Mouse (Mus musculus) G1E (cell line): ENCODE data around the gene Ndufaf4. TPM values are rescaled to one million over a fixed set of nuclear protein-coding genes. Genes with fewer than 3 reads are reported as not detected.
"Not testable (repeated sequence)": the region's sequence is repeated elsewhere in the genome, so short reads cannot be mapped to it uniquely, and the experiment has no call there.

Source experiments
- ATAC-seq: 2 replicates; pipeline ENCODE4 v1.8.0; 2016; ENCODE audit warnings: mild to moderate bottlenecking; ENCODE audit not compliant: insufficient number of reproducible peaks, poor library complexity, low FRiP score, severe bottlenecking; ENCODE audit errors: extremely low read depth
- DNase-seq: peaks from one replicate; pipeline ENCODE4 v3.0.0; 2012; ENCODE audit warnings: low spot score
- H3K27me3 ChIP-seq: 2 replicates; pipeline ENCODE4 v1.6.1; 2012; ENCODE audit warnings: mild to moderate bottlenecking, low read length, inconsistent platforms; ENCODE audit not compliant: insufficient read depth
- H3K36me3 ChIP-seq: replicated peaks from 2 replicates; pipeline ENCODE3; 2012; ENCODE audit warnings: mild to moderate bottlenecking, inconsistent platforms
- H3K4me1 ChIP-seq: 2 replicates; pipeline ENCODE4 v1.6.1; 2012; ENCODE audit warnings: low read depth, low read length, inconsistent platforms, mixed read lengths; ENCODE audit not compliant: insufficient read depth
- H3K4me3 ChIP-seq: 2 replicates; pipeline ENCODE4 v1.5.1; 2012; ENCODE audit warnings: low read depth, mild to moderate bottlenecking, inconsistent platforms, low read length, moderate library complexity, mixed read lengths
- H3K9me3 ChIP-seq: replicated peaks from 2 replicates; pipeline ENCODE4 v1.6.1; 2012; ENCODE audit warnings: inconsistent platforms
- CTCF ChIP-seq: IDR thresholded peaks from 2 replicates; pipeline ENCODE4 v1.5.1; 2012; ENCODE audit warnings: low read depth, low read length, inconsistent platforms, mixed read lengths
- GATA1 ChIP-seq: IDR thresholded peaks from 2 replicates; pipeline ENCODE4 v1.6.1; 2012; ENCODE audit warnings: borderline replicate concordance, low read length, inconsistent platforms, mixed read lengths
- GATA2 ChIP-seq: IDR thresholded peaks from 2 replicates; pipeline ENCODE4 v1.6.1; 2012; ENCODE audit warnings: low read depth, low read length, inconsistent platforms, borderline replicate concordance
- POLR2AphosphoS5 ChIP-seq: IDR thresholded peaks from 2 replicates; pipeline ENCODE4 v1.6.1; 2012; ENCODE audit warnings: low read depth, low read length, inconsistent platforms; ENCODE audit not compliant: insufficient replicate concordance
- TAL1 ChIP-seq: conservative IDR thresholded peaks from 2 replicates; pipeline ENCODE4 v1.6.1; 2012; ENCODE audit warnings: low read depth, low read length, inconsistent platforms, mixed read lengths
- polyA plus RNA-seq: library from polyadenylated mRNA; stranded (reverse); fragments of >175 nt; gene quantifications from 2 replicates; pipeline ENCODE4 v1.2.3, GENCODE M21; 2012
- total RNA-seq, 2 experiments: library from RNA; stranded (forward) in 1 of 2; stranded (reverse) in 1 of 2; fragments of 200-1000 nt in 1 of 2; fragments of >200 nt in 1 of 2; fragmentation: Nextera tagmentation in 1 of 2; gene quantifications; 2 replicates each; pipeline ENCODE4 v1.2.3; 2014 to 2017

The Ndufaf4 gene
- 23.3 and 33.0 TPM in 2 replicates for total RNA-seq (2014; fragmentation: Nextera tagmentation)
- 31.0 and 35.2 TPM in 2 replicates for total RNA-seq (2017)
- polyA plus RNA-seq = 14.6 and 15.4 TPM in 2 replicates

DNA sequence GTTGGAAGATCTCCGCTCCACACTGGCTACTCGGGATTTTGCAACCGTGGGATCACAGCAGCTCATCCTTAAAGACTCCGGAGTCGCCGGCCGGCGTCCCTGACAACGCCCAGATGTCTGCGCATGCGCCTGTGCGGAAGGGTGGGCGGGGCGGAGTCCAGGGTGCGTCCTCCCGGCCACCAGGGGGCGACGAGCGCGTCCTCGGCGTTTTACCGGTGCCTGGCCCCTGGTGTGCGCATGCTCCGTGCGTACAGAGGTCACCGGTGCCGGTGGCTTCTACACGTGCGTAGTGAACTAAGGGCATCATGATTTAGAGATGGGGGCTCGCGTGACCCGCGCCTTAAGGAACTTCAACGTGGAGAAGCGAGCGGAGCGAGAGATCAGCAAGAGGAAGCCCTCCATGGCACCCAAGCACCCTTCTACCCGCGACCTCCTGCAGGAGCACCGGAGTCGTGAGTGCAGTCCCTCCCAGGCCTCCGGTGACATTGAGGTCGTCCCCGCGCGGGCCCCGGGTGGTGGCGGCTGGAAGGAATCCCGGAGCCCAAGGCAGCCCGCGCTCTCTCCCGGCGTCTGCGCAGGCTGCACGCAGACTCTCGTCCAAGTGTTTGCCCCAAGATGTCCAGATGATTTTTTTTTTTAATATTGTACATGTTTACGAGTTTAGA lies at the start of gene Ndufaf4:
TSS of gene Ndufaf4 (plus strand) at position 233 of the 665 bp plus-strand sequence.
- Histone ChIP-seq H3K4me3 (peak within 1 kb of the TSS; percentile 88), H3K4me1 (peaks cover 5% of the 10 kb centered on the region), H3K27me3 (no peaks in the 10 kb centered on the region), H3K9me3 (no peaks in the 10 kb centered on the region), H3K36me3 (peaks cover 19% of the 10 kb centered on the region)
- DNase-seq (peak; percentile 77), ATAC-seq (peak; percentile 82)
- TF ChIP-seq GATA1 (no peak), GATA2 (no peak), CTCF (peak; percentile 78)

DNA sequence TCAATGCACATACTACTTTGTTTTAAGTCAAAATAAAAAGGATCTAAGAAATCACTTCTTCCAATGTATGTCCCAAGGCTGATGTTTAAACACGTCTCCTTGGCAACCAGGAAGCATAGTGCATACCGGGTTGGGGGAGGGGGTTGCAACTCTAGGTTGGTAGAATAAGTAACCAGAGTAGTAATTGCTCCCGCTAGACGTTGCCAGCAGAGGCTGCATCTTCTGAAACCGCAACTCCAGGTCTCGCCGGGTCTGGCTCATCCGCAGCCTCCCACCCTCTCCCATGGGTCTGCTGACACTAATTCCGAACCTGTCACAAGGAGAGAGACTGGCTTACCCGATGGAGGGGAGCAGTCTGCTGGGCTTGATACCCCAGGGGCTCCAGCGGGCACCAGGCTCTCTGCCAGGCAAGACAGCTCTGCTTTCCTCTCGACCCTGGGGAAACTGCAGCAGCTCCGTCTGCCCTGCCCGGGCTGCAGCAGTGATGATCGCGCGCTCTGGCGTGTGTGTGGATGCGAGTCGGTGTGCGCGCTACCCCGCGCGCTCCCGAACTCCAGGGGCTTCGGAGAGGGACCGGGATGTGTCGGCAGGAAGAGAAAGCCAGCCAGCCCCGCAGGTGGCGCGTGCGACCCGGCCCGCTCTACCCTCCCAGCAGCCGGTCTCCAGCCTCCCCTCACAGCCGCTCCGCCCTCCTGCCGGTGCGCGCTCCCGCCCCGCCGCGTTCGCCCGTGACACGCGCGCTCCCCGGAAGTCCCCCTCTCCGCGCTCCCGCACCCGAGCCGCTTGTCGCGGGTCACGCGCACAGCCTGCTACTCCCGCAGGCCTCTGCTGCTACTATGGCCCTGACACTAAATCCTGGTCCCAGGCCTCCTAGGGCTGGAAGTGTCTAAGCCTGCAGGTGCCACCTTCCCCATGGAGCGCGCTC lies 47.2 kb upstream of the Ndufaf4 start, which contains the start of gene Klhl32:
TSS of gene Klhl32 (minus strand) at position 724 of the 925 bp plus-strand sequence.
- no peaks in the 10 kb centered on the region for H3K4me1 ChIP-seq
- no peaks in the 10 kb centered on the region for H3K36me3 ChIP-seq
- no peaks in the 10 kb centered on the region for H3K9me3 ChIP-seq
- no peak within 1 kb of the TSS for H3K4me3 ChIP-seq
- peaks cover 7% of the 10 kb centered on the region; the same call in 1 of the 2 replicates for H3K27me3 ChIP-seq
- TF ChIP-seq GATA2 (no peak), POLR2AphosphoS5 (no peak), TAL1 (no peak), CTCF (no peak), GATA1 (no peak)
- no peak for ATAC-seq
- no peak for DNase-seq

DNA sequence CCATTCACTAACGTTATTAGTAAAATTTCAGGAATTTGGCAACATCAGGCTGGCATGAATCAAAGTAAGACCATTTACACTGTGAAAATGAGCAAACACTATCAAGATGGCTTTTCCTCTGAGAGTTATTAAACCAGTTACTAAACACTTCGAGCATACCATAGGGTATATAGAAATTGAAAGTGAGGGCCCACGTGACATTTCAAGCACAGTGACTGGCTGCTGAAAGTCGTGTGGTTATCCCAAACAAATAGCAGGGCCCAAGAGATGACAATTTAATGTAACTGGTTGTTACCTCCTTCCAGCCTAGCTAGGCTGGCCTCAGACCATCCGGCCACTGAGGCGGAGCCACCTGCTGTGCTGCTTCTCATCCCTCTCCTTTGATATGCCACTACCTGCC lies 32.2 kb upstream of the Ndufaf4 start:
- no peak for ATAC-seq
- DNase-seq = no peak

DNA sequence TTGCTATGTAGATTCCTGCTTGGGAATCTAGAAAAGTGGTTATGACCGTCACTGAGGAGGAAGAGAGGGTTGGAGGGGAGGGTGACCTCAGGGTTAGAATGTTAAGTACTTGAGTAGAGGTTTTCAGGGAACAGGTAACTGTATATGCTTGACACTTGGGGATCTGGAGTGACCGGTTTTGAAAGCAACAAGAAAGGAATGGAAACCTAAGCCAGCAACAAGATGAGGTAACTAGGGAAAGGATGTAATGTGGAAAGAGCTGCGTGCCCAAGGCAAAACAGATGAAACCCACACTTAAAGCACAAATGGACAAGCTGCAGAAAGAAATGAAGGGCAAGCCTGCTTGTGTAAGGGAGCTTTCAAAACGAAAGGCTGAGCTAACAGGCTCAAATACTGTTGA lies 28.7 kb upstream of the Ndufaf4 start:
- TF ChIP-seq TAL1 = no peak
- Histone ChIP-seq H3K4me1 (peaks cover 2% of the 10 kb centered on the region; the same call in 1 of the 2 replicates), H3K9me3 (no peaks in the 10 kb centered on the region), H3K4me3 (no peak overlapping the region), H3K36me3 (no peaks in the 10 kb centered on the region), H3K27me3 (0 out of 2 replicates have a peak, but pooled peaks cover 3% of the 10 kb centered on the region)
- no peak for DNase-seq
- ATAC-seq = no peak

More for the DNA sequence above, 32.2 kb upstream of the Ndufaf4 start:
- Histone ChIP-seq H3K4me1 (peaks cover 2% of the 10 kb centered on the region; the same call in 1 of the 2 replicates), H3K27me3 (0 out of 2 replicates have a peak, but pooled peaks cover 3% of the 10 kb centered on the region), H3K36me3 (no peaks in the 10 kb centered on the region), H3K9me3 (no peaks in the 10 kb centered on the region), H3K4me3 (no peak overlapping the region)
- TF ChIP-seq POLR2AphosphoS5 (no peak), GATA2 (no peak), TAL1 (no peak), GATA1 (no peak), CTCF (no peak)

DNA sequence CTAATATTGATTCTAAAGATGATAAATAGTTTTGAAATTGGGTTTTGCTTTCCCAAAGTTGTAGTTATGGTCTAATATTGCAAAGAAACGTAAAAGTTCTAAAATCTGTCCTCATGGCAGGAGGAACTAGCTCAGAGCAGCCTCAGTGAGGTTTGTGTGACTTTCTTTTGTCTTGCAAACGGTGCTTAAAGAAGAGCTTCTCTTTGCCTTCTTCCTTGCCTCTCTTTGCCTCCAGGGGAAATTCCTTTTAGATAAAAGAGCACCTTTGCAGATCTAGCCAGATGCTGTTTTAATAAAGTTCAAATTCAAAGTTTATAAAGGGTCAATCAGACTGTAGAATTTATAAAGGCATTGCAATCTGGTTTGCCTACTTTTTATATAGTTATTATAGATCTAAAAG lies 8.5 kb upstream of the Ndufaf4 start:
- not testable (repeated sequence) for ATAC-seq, H3K4me1 ChIP-seq, H3K4me3 ChIP-seq, H3K36me3 ChIP-seq, H3K27me3 ChIP-seq, H3K9me3 ChIP-seq, DNase-seq

DNA sequence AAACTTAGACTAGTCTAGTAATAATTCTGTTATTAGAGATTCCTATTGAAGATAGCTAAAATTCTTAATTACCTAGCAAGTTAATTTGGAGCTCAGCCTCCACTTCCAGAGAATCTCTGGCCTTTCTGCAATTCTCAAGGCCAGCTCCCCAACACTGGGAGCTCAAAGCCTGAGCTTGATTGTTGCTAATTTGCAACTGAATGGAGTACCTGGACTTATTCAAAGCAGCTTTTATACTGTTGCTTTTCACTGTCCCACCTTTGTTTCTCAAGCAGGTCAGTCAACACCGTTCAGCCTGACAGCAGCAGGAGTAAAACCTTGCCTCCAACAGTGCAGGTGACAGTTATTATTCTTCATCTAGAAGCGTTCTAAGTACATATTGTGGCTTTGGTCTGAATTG lies 5.6 kb upstream of the Ndufaf4 start:
- H3K27me3 ChIP-seq, ATAC-seq, H3K36me3 ChIP-seq, H3K4me3 ChIP-seq, H3K4me1 ChIP-seq, H3K9me3 ChIP-seq, DNase-seq: not testable (repeated sequence)
